Mouse (Mus musculus) liver, postnatal 0 days (tissue): ENCODE results near the gene Aqp7.
A peak's percentile ranks its signal among the peaks of the same experiment; 100 is the strongest.

ENCODE experiments used
- CTCF ChIP-seq: sonication (generic); IDR thresholded peaks from 2 replicates; pipeline ENCODE4 v1.5.1; 2016; ENCODE audit warnings: antibody characterized with exemption, low read depth
- EP300 ChIP-seq: IDR thresholded peaks from 2 replicates; pipeline ENCODE4 v1.6.1; 2016; ENCODE audit warnings: antibody characterized with exemption, low read depth, mild to moderate bottlenecking

GRCm38 (mm10) chr4:41096169-41096568, 48.2 kb upstream of the Aqp7 start:
- TF ChIP-seq CTCF (no peak), EP300 (peak; percentile 4; the same call in 1 of the 2 replicates)
